Mouse (Mus musculus): ENCODE measurements around the gene Gm44502.

DNA sequence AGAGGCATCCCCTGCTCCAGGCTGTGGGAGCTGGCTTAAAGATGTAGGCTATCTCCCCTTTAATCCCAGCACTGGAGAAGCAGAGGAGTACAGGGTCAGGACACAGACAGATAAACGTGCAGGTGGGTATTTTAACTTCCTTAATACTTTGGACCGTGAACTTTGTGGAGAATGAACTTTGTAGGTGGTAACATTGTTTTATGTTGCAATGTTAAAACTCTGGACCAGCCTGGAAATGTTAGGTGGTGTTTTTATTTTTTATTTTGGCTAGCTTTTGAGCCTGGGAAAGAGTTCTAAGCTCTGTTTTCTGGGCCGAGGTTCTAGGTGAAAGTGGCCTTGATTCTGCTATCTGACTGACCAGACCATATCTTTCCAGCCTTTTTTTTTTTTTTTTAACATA, 1.8 kb upstream of the Gm44502 start:
- no peak for TF ChIP-seq MYB (IDR thresholded peaks at IDR 0.05; ENCODE audit: low read depth, low read length)
- no peak for TF ChIP-seq CTCF (IDR thresholded peaks at IDR 0.05 in 2 of 3, conservative IDR thresholded peaks at IDR 0.05 in 1 of 3; ENCODE audit: control insufficient read depth in 1 of 3, insufficient read depth in 1 of 3, low read depth in 2 of 3, low read length in 3 of 3, poor library complexity in 1 of 3, severe bottlenecking in 1 of 3)
- TF ChIP-seq RAD21 (IDR thresholded peaks at IDR 0.05; ENCODE audit: low read depth, low read length) = no peak
- TF ChIP-seq ETS1 (IDR thresholded peaks at IDR 0.05; ENCODE audit: low read depth, low read length) = no peak
- no peak for TF ChIP-seq HCFC1 (IDR thresholded peaks at IDR 0.05; ENCODE audit: low read depth, low read length)
- no peak for TF ChIP-seq EP300 (IDR thresholded peaks at IDR 0.05; ENCODE audit: low read depth in 1 of 2, low read length in 2 of 2)
